Mouse (Mus musculus) liver, postnatal 0 days (tissue): ENCODE measurements around the gene Olfr691. TPM values are rescaled to one million over a fixed set of nuclear protein-coding genes. Genes with fewer than 3 reads are reported as not detected.

Experiments
- ATAC-seq: fragments of 200-750 bp; cut with Nextera tagmentation; 2 replicates; pipeline ENCODE4 v1.8.0; 2017; ENCODE audit warnings: mild to moderate bottlenecking, moderate library complexity
- DNase-seq: peaks from one replicate; pipeline ENCODE4 v3.0.0-alpha.2; 2016
- H3K27ac ChIP-seq: fragments of 300-500 bp; sonication (generic); 2 replicates; pipeline ENCODE4 v1.5.1; 2014; ENCODE audit warnings: antibody characterized with exemption, moderate library complexity, mild to moderate bottlenecking, low read depth
- H3K27me3 ChIP-seq: fragments of 300-500 bp; sonication (generic); 2 replicates; pipeline ENCODE4 v1.6.1; 2014; ENCODE audit warnings: low read length, control low read depth, mixed read lengths; ENCODE audit not compliant: insufficient read depth
- H3K36me3 ChIP-seq: fragments of 300-500 bp; sonication (generic); replicated peaks from 2 replicates; pipeline ENCODE4 v1.6.1; 2014; ENCODE audit warnings: mild to moderate bottlenecking, control low read depth, low read length, moderate library complexity, mixed read lengths; ENCODE audit not compliant: insufficient read depth
- H3K4me1 ChIP-seq: fragments of 300-500 bp; sonication (generic); 2 replicates; pipeline ENCODE4 v1.6.1; 2014; ENCODE audit warnings: antibody characterized with exemption, mild to moderate bottlenecking, control low read depth; ENCODE audit not compliant: insufficient read depth
- H3K4me2 ChIP-seq: fragments of 300-500 bp; sonication (generic); 2 replicates; pipeline ENCODE4 v1.6.1; 2014; ENCODE audit warnings: low read depth, mild to moderate bottlenecking, low read length, moderate library complexity, mixed read lengths
- H3K4me3 ChIP-seq: fragments of 300-500 bp; sonication (generic); 2 replicates; pipeline ENCODE4 v1.5.1; 2014; ENCODE audit warnings: low read depth, low read length
- H3K9ac ChIP-seq: fragments of 300-500 bp; sonication (generic); replicated peaks from 2 replicates; pipeline ENCODE4 v1.6.1; 2014; ENCODE audit warnings: mild to moderate bottlenecking, moderate library complexity
- H3K9me3 ChIP-seq: fragments of 300-500 bp; sonication (generic); 2 replicates; pipeline ENCODE4 v1.6.1; 2016; ENCODE audit warnings: mild to moderate bottlenecking, control low read depth, low read length, mixed read lengths
- CTCF ChIP-seq: sonication (generic); IDR thresholded peaks from 2 replicates; pipeline ENCODE4 v1.5.1; 2016; ENCODE audit warnings: antibody characterized with exemption, low read depth
- EP300 ChIP-seq: IDR thresholded peaks from 2 replicates; pipeline ENCODE4 v1.6.1; 2016; ENCODE audit warnings: antibody characterized with exemption, low read depth, mild to moderate bottlenecking
- WGBS: fragments of 180-500 bp; shearing (Covaris S2); extraction: QIAGEN DNeasy Blood & Tissue Kit; methylation state at CpG from one replicate; pipeline ENCODE4 v1.1.7; 2014; ENCODE audit not compliant: insufficient replicate concordance; 5-methylcytosine and 5-hydroxymethylcytosine counted together
- polyA plus RNA-seq: library from polyadenylated mRNA; unstranded; fragments of >200 nt; fragmentation: Nextera tagmentation; extraction: Ambion mirVana; gene quantifications from 2 replicates; pipeline ENCODE4 v1.2.1, GENCODE M21; 2015

The Olfr691 gene
- polyA plus RNA-seq: not detected in 2 replicates

GRCm38 (mm10) chr7:105342170-105342569, at the start of gene Olfr691:
Olfr691 (minus strand) TSS chr7:105342270.
- TF ChIP-seq EP300 (no peak), CTCF (no peak)

DNA sequence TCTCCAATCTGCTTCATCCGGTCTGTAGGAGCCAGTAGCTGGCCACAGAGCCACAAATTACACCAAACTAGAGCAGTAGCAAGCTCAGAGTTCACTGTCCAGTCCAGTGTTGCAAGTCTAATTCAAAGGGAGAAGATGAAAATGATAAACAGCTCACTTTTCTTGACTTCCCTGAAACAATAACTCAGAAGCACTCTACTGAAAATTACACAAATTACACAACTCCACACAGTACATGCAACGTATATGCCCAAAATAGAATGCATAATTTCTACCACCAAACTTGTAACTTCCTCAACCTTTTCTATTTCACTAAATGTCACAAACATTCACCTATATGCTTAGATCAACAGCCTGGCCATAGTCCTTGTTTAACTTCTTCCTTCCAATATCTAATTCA, 48.2 kb upstream of the Olfr691 start:
- TF ChIP-seq CTCF (no peak), EP300 (no peak)
- Histone ChIP-seq H3K27me3 (no peaks in the 10 kb centered on the region), H3K27ac (no peak overlapping the region), H3K4me2 (no peak overlapping the region), H3K9me3 (no peaks in the 10 kb centered on the region), H3K36me3 (peaks cover 45% of the 10 kb centered on the region), H3K4me3 (no peak overlapping the region), H3K9ac (no peak overlapping the region), H3K4me1 (peaks cover 7% of the 10 kb centered on the region; the same call in 1 of the 2 replicates)
- DNase-seq: no peak
- no peak for ATAC-seq
- WGBS: 85% methylated on average over 2 of the region's 2 CpGs

More at GRCm38 (mm10) chr7:105342170-105342569, at the start of gene Olfr691:
- ATAC-seq (no peak), DNase-seq (no peak)
- Histone ChIP-seq H3K36me3 (no peaks in the 10 kb centered on the region), H3K27ac (no peak within 1 kb of the TSS), H3K4me3 (no peak within 1 kb of the TSS), H3K9ac (no peak within 1 kb of the TSS), H3K9me3 (no peaks in the 10 kb centered on the region), H3K4me1 (no peaks in the 10 kb centered on the region), H3K27me3 (no peaks in the 10 kb centered on the region), H3K4me2 (no peak within 1 kb of the TSS)
- WGBS: 40% methylated on average over 1 of the region's 1 CpGs

DNA sequence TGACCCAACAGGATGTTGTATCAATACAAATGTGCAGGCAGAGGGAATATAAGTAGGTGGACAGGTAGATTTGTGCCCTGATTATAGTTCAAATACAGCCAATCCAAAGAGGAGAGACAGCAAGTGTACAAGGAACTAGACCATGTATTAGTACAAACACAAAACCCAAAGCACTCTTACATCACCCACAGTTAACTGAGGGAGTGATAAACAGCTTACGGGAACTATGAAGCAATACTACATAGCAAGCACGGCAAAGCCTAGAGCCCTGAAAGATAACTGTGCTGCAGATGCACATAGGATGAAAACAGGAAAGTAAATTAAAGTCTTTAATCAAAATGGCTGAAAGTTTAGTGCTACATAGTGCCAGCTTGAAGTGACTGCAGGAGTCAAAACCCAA, 45.6 kb upstream of the Olfr691 start:
- Histone ChIP-seq H3K27me3 (no peaks in the 10 kb centered on the region), H3K36me3 (peaks cover 68% of the 10 kb centered on the region), H3K4me2 (no peak overlapping the region), H3K27ac (no peak overlapping the region), H3K4me1 (0 out of 2 replicates have a peak, but pooled peaks cover 4% of the 10 kb centered on the region), H3K9me3 (no peaks in the 10 kb centered on the region), H3K9ac (no peak overlapping the region), H3K4me3 (no peak overlapping the region)
- ATAC-seq: peak; percentile 64
- TF ChIP-seq EP300 (no peak), CTCF (no peak)
- 75% methylated on average over 2 of the region's 2 CpGs for WGBS
- no peak for DNase-seq

- Histone ChIP-seq H3K4me2 (no peak overlapping the region), H3K9me3 (no peaks in the 10 kb centered on the region), H3K9ac (no peak overlapping the region), H3K4me3 (no peak overlapping the region), H3K4me1 (no peaks in the 10 kb centered on the region), H3K27me3 (no peaks in the 10 kb centered on the region), H3K36me3 (peaks cover 72% of the 10 kb centered on the region), H3K27ac (no peak overlapping the region)
- ATAC-seq: no peak
- 69% methylated on average over 3 of the region's 3 CpGs for WGBS
- TF ChIP-seq EP300 (no peak), CTCF (no peak)
- DNase-seq: no peak
Observed at GRCm38 (mm10) chr7:105380329-105380728, 38.3 kb upstream of the Olfr691 start.

DNA sequence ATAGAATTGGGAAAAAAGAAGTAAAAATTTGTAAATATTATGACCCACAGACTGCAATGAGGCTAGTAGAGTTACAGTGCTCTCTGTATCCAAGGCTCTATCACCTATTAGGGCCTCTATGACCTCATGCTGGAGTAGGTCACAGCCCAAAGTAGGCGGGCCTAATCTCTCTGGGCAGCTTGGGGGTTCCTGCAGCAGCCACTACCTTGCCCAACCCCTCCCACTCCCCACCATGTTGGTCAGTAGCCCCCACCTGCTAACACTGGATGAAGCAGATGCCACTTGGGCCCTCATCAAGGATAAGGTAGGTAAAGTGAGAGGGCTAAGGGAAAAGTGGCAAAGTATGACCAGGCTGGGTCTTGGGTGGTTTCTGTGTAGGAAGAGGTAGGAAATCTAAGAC, 32.8 kb upstream of the Olfr691 start, which contains the start of gene Gm5901:
TSS of gene Gm5901 (plus strand) at position 173 of the 400 bp plus-strand sequence.
- TF ChIP-seq EP300: no peak
- TF ChIP-seq CTCF: no peak
- no peak within 1 kb of the TSS for H3K4me3 ChIP-seq
- H3K4me2 ChIP-seq: no peak within 1 kb of the TSS
- no peaks in the 10 kb centered on the region for H3K27me3 ChIP-seq
- no peak within 1 kb of the TSS for H3K27ac ChIP-seq
- 82% methylated on average over 1 of the region's 1 CpGs for WGBS
- peaks cover 12% of the 10 kb centered on the region for H3K4me1 ChIP-seq
- DNase-seq: no peak
- H3K36me3 ChIP-seq: peaks cover 33% of the 10 kb centered on the region
- no peaks in the 10 kb centered on the region for H3K9me3 ChIP-seq
- H3K9ac ChIP-seq: no peak within 1 kb of the TSS
- ATAC-seq: no peak

DNA sequence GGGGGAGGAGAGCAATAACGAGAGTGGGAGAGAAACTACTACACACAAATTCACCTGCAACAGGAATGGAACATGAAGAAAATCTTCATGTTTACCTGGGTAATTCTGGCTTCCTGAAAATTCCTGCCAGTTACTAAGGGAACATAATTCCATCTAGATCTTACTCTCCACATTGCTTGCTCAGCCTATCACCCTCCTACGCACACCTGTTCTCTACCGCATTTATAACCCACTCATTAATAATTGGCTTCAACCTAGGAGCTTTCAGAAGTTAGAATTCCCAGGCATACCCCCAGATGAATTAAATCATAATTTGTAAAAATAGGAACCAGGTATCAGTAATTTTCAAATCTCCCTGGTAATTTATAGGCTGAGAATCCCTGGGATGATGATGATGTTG, 31.9 kb upstream of the Olfr691 start:
- Histone ChIP-seq H3K4me1 (peaks cover 12% of the 10 kb centered on the region), H3K4me3 (no peak overlapping the region), H3K4me2 (no peak overlapping the region), H3K27ac (no peak overlapping the region), H3K36me3 (peaks cover 26% of the 10 kb centered on the region), H3K9ac (no peak overlapping the region), H3K27me3 (no peaks in the 10 kb centered on the region), H3K9me3 (no peaks in the 10 kb centered on the region)
- TF ChIP-seq CTCF (no peak), EP300 (no peak)
- ATAC-seq (no peak), DNase-seq (no peak)
- 84% methylated on average over 3 of the region's 3 CpGs for WGBS

DNA sequence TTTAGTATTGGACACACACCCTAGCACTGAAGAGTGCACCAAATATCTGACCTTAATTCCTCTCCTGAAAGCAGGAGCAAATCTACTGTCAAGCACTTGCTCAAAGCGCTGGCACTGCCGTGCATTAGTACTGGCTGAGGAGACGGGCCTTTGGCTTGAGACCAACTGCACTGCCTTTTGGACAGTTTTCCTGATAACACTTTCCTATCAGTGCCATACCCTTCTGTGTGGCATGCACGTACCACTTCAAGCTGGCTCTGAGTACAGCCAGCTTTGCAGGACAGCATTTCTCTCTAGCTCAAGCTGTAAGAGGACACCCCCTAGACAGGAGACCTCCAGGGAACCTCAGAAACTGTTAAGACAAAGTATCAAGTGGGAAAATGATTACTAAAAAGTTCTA, 31.4 kb upstream of the Olfr691 start:
- no peak overlapping the region for H3K9ac ChIP-seq
- no peaks in the 10 kb centered on the region for H3K9me3 ChIP-seq
- WGBS: 56% methylated on average over 4 of the region's 4 CpGs
- H3K27me3 ChIP-seq: no peaks in the 10 kb centered on the region
- ATAC-seq (0 out of 2 replicates have a peak, but pooled peaks have one; percentile 23), DNase-seq (peak; percentile 18)
- H3K4me2 ChIP-seq: 0 out of 2 replicates have a peak overlapping the region, but pooled peaks have one; percentile 8
- TF ChIP-seq EP300: no peak
- TF ChIP-seq CTCF: no peak
- 0 out of 2 replicates have a peak overlapping the region, but pooled peaks have one; percentile 20 for H3K27ac ChIP-seq
- peaks cover 22% of the 10 kb centered on the region for H3K36me3 ChIP-seq
- H3K4me3 ChIP-seq: no peak overlapping the region
- peaks cover 12% of the 10 kb centered on the region for H3K4me1 ChIP-seq
